Mouse (Mus musculus) embryonic facial prominence, embryonic 10.5 days (tissue): Measurements from ENCODE around the gene Trip4. TPM values are rescaled to one million over a fixed set of nuclear protein-coding genes. Genes with fewer than 3 reads are reported as not detected.

Experiments used
- DNase-seq: peaks from one replicate; pipeline ENCODE4 v3.0.0-alpha.2; 2017; ENCODE audit warnings: low spot score
- H3K27ac ChIP-seq: fragments of 300-500 bp; sonication (generic); replicated peaks from 2 replicates; pipeline ENCODE4 v1.5.1; 2016; ENCODE audit warnings: mild to moderate bottlenecking
- H3K27me3 ChIP-seq: fragments of 300-500 bp; sonication (generic); replicated peaks from 2 replicates; pipeline ENCODE4 v1.6.1; 2016; ENCODE audit warnings: low read depth, mild to moderate bottlenecking; ENCODE audit not compliant: poor library complexity, severe bottlenecking
- H3K36me3 ChIP-seq: fragments of 300-500 bp; sonication (generic); replicated peaks from 2 replicates; pipeline ENCODE4 v1.6.1; 2016; ENCODE audit warnings: mild to moderate bottlenecking, moderate library complexity
- H3K4me1 ChIP-seq: fragments of 300-500 bp; sonication (generic); 2 replicates; pipeline ENCODE4 v1.6.1; 2016
- H3K4me3 ChIP-seq: fragments of 300-500 bp; sonication (generic); 2 replicates; pipeline ENCODE4 v1.5.1; 2016; ENCODE audit warnings: mild to moderate bottlenecking, moderate library complexity
- H3K9me3 ChIP-seq: fragments of 300-500 bp; sonication (generic); 2 replicates; pipeline ENCODE4 v1.6.1; 2016; ENCODE audit warnings: mild to moderate bottlenecking
- WGBS: fragments of 180-500 bp; shearing (Covaris S2); methylation state at CpG from one replicate; pipeline ENCODE4 v1.1.7; 2016; 5-methylcytosine and 5-hydroxymethylcytosine counted together
- polyA plus RNA-seq: library from polyadenylated mRNA; unstranded; fragments of >200 nt; fragmentation: Nextera tagmentation; extraction: Ambion mirVana; gene quantifications from 2 replicates; pipeline ENCODE4 v1.2.1, GENCODE M21; 2016

The Trip4 gene
- polyA plus RNA-seq, 1 experiment from 2014 or later, result 34.1 TPM

- no peaks in the 10 kb centered on the region for H3K9me3 ChIP-seq
- no peak for DNase-seq
- H3K27ac ChIP-seq, result no peak overlapping the region
- peaks cover 11% of the 10 kb centered on the region for H3K36me3 ChIP-seq
- no peak overlapping the region for H3K4me3 ChIP-seq
- H3K27me3 ChIP-seq, result no peaks in the 10 kb centered on the region
- 68% methylated on average over 2 of the region's 2 CpGs for WGBS
- peaks cover 14% of the 10 kb centered on the region for H3K4me1 ChIP-seq
These were observed 76.6 kb downstream of the Trip4 start for GRCm38 (mm10) chr9:65832041-65832440.

DNA sequence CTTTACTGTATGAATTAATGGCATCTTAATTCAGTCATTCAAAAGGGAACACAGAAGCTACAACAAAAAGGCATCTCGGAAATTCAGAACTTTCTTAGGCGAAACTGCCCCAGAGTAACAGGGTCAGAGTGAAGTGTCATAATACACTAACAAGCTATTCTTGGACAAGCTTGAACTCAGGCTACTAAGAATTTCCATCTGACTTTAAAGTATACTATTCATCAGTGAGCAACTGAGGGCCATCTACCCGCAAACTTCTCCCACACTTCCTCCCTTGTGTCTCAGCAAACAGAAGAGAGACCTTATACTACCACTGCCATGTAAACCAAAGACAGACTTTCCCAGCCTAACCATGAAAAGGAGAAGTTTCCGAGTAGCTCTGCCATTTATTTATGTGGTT lies 77.4 kb downstream of the Trip4 start:
- Histone ChIP-seq H3K27me3 (no peaks in the 10 kb centered on the region), H3K4me3 (no peak overlapping the region), H3K36me3 (peaks cover 8% of the 10 kb centered on the region), H3K9me3 (no peaks in the 10 kb centered on the region), H3K4me1 (peaks cover 19% of the 10 kb centered on the region), H3K27ac (no peak overlapping the region)
- DNase-seq, result no peak
- 72% methylated on average over 4 of the region's 4 CpGs for WGBS

GRCm38 (mm10) chr9:65830255-65830654 lies 78.3 kb downstream of the Trip4 start:
- DNase-seq, result no peak
- H3K9me3 ChIP-seq, result no peaks in the 10 kb centered on the region
- peaks cover 28% of the 10 kb centered on the region for H3K4me1 ChIP-seq
- no peak overlapping the region for H3K4me3 ChIP-seq
- H3K36me3 ChIP-seq, result peaks cover 5% of the 10 kb centered on the region
- H3K27ac ChIP-seq, result no peak overlapping the region
- 84% methylated on average over 4 of the region's 4 CpGs for WGBS
- no peaks in the 10 kb centered on the region for H3K27me3 ChIP-seq

- DNase-seq, result peak; percentile 47
- Histone ChIP-seq H3K9me3 (no peaks in the 10 kb centered on the region), H3K36me3 (no peaks in the 10 kb centered on the region), H3K27me3 (no peaks in the 10 kb centered on the region), H3K4me1 (peaks cover 35% of the 10 kb centered on the region), H3K4me3 (no peak overlapping the region), H3K27ac (no peak overlapping the region)
- WGBS, result 76% methylated on average over 2 of the region's 2 CpGs
These were observed 79.2 kb downstream of the Trip4 start for GRCm38 (mm10) chr9:65829410-65829809.

DNA sequence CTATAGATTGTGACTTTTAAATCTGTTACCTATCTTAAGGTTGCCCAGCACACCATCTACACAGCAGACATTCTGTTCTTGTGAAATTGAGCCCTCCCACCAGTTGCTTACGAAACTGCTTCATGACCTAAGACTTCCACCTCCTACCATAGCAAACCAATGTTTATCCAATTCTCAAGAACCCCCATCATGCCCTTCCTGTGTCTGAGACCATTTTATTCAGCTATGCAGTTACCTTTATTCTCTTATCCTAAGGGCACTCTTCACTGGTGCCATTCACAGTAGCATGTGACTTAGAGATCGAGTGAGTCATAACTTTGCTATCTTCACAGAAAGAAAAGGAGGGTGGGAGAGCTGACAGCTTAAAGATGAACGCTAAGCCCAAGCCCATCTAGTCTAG lies 80.1 kb downstream of the Trip4 start:
- WGBS, result 47% methylated on average over 3 of the region's 3 CpGs
- no peaks in the 10 kb centered on the region for H3K27me3 ChIP-seq
- H3K36me3 ChIP-seq, result no peaks in the 10 kb centered on the region
- H3K4me3 ChIP-seq, result peak overlapping the region; percentile 92
- H3K4me1 ChIP-seq, result peaks cover 44% of the 10 kb centered on the region
- DNase-seq, result no peak
- H3K9me3 ChIP-seq, result no peaks in the 10 kb centered on the region
- peak overlapping the region; percentile 99 for H3K27ac ChIP-seq

- peak overlapping the region; percentile 99 for H3K27ac ChIP-seq
- peak overlapping the region; percentile 92 for H3K4me3 ChIP-seq
- H3K4me1 ChIP-seq, result peaks cover 47% of the 10 kb centered on the region
- under 1% methylated on average over 13 of the region's 13 CpGs for WGBS
- no peaks in the 10 kb centered on the region for H3K9me3 ChIP-seq
- H3K36me3 ChIP-seq, result no peaks in the 10 kb centered on the region
- no peaks in the 10 kb centered on the region for H3K27me3 ChIP-seq
- no peak for DNase-seq
These were observed 80.6 kb downstream of the Trip4 start for GRCm38 (mm10) chr9:65828016-65828403.

- WGBS, result under 1% methylated on average over 74 of the region's 76 CpGs
- Histone ChIP-seq H3K36me3 (no peaks in the 10 kb centered on the region), H3K9me3 (no peaks in the 10 kb centered on the region), H3K27me3 (no peaks in the 10 kb centered on the region), H3K4me3 (peak within 1 kb of the TSS; percentile 92), H3K27ac (peak within 1 kb of the TSS; percentile 99), H3K4me1 (peaks cover 47% of the 10 kb centered on the region)
- DNase-seq, result peak; percentile 95
These were observed 81.1 kb downstream of the Trip4 start, which contains the start of gene Zfp609 for GRCm38 (mm10) chr9:65827344-65828015. TSS of gene Zfp609 (minus strand) at chr9:65827564.

DNA sequence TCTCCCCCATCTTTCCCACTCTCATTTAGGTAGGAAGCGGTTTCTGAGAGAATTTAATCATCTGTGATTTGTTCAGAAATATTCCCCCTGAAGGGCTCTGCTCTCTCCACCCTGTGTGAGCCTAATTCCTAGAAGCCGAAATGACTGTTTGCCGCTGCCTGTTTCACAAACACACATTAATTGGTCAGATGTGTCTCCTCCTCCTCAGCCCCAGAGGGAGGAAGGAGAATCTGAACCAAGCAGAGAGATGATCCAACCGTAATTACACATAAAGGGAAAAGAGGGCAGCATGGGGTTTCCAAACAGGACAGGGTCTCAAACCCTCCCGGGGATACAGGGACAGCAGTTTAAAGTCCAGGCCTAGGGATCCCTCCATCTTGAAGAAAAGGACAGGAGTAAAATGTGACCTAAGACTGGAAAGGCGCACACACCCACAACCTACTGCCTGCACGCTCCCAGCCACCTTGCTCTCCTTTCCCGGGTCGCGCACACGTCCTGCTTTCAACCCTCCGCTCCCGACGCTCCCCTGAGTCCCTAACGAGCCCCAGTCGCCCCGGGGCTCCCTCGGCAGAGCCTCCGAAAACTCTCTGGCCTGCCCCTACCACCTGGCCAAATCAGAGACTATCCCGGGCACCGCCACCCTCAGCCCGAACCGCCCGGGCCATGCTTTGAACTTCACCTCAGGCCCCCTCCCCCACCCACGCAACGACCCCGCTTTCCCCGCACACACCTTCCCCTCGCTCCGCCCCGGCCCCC lies 81.8 kb downstream of the Trip4 start:
- H3K27me3 ChIP-seq, result no peaks in the 10 kb centered on the region
- peak overlapping the region; percentile 92 for H3K4me3 ChIP-seq
- peaks cover 45% of the 10 kb centered on the region for H3K4me1 ChIP-seq
- no peak for DNase-seq
- 1% methylated on average over 31 of the region's 31 CpGs for WGBS
- H3K9me3 ChIP-seq, result no peaks in the 10 kb centered on the region
- H3K36me3 ChIP-seq, result no peaks in the 10 kb centered on the region
- H3K27ac ChIP-seq, result peak overlapping the region; percentile 99

DNA sequence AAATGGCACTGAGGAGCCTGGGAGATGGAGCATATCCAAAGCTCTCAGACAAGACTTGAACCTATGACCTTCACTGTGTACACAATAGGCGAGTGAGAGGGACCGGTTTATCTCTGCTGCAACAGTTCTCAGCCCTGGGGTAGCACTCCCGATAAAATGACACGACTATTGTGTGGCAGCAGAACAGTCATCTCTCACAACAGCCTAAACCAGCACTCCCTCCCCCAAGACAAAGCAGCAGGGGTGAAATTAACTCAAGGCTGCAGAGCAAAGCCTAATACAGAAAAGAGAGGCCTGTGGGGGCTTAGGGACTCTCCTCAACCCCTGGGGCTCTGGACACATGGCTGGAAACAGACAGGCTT lies 82.4 kb downstream of the Trip4 start:
- Histone ChIP-seq H3K27me3 (no peaks in the 10 kb centered on the region), H3K36me3 (no peaks in the 10 kb centered on the region), H3K4me1 (peaks cover 43% of the 10 kb centered on the region), H3K27ac (peak overlapping the region; percentile 99), H3K9me3 (no peaks in the 10 kb centered on the region), H3K4me3 (peak overlapping the region; percentile 92)
- DNase-seq, result peak; percentile 47
- under 1% methylated on average over 4 of the region's 4 CpGs for whole genome bisulfite sequencing

DNA sequence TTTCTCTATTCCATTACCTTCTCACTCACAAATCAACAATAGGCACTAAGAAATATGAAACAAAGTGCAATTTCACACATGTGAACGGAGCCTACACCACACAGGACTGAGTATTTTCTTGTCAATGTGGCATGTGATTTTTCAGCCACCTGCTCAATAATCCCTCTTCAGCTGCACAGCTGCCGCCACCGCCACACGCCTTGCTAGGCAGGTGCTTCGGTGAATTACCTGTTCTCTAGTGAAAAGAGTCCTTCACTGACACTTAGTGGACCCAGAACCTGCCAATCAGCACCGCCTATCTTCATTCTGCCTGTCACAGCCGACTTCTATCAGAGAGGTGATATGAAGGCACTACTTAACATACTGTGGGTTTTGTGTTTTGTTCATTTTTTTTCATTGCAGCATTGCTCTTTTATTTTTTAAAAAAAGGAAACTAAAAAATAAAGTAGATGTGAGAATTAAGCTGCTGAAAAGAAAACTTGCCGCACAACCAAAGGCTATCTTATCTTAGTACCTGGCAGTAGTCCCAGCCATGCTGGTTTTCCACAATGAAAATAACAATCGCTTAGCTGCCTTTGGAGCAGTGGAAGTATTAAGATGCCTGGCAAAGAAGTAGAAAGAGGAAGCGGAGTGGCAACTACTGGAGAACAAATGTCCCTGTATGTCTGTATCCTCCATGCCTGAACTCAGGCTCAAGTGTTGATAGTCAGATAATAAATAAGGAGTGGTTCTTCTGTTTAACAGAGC lies 84.7 kb downstream of the Trip4 start:
- no peaks in the 10 kb centered on the region for H3K9me3 ChIP-seq
- no peaks in the 10 kb centered on the region for H3K36me3 ChIP-seq
- H3K27ac ChIP-seq, result no peak overlapping the region
- H3K4me3 ChIP-seq, result no peak overlapping the region
- no peak for DNase-seq
- H3K27me3 ChIP-seq, result no peaks in the 10 kb centered on the region
- peaks cover 43% of the 10 kb centered on the region for H3K4me1 ChIP-seq
- 78% methylated on average over 10 of the region's 10 CpGs for WGBS

DNA sequence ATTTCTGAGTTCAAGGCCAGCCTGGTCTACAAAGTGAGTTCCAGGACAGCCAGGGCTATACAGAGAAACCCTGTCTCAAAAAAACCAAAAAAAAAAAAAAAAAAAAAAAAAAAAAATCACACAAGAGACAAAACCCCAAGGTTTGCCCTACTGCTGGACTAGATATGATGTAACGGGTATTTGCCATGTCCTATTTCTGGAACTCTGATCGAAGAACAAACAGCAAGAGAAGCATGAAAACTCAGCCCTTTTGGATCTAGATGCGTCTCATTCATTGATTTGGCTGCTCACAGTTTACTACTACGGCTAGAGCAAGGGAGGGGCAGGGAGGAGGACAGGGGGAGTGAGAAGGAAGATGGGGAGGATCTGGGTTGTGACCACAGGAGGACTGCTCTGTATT lies 86.6 kb downstream of the Trip4 start:
- DNase-seq, result no peak
- Histone ChIP-seq H3K36me3 (peaks cover 10% of the 10 kb centered on the region), H3K27ac (no peak overlapping the region), H3K9me3 (no peaks in the 10 kb centered on the region), H3K4me3 (no peak overlapping the region), H3K4me1 (peaks cover 33% of the 10 kb centered on the region), H3K27me3 (no peaks in the 10 kb centered on the region)
- WGBS, result 87% methylated on average over 4 of the region's 4 CpGs

DNA sequence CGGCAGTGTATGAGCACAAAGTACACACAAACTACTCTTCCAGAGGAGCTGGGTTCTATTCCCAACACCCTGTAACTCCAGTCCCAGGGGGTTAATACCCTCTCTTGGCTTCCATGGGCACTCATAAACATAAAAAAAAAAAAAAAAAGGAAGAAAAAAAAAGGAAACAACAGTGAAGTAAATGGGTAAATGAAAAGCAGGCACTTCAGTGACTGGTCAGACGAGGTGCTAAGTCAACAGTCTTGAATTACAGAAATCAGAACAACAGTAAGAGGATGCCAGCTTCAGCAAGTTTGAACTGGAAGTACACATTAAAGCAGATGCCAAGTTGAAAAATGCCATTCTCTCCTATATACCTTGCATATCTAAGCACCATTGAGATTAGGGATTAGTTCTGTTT lies 88.3 kb downstream of the Trip4 start:
- DNase-seq, result no peak
- Histone ChIP-seq H3K4me1 (peaks cover 19% of the 10 kb centered on the region), H3K9me3 (peaks cover 9% of the 10 kb centered on the region; the same call in 1 of the 2 replicates), H3K27me3 (no peaks in the 10 kb centered on the region), H3K36me3 (peaks cover 27% of the 10 kb centered on the region), H3K27ac (no peak overlapping the region), H3K4me3 (no peak overlapping the region)
- WGBS, result 77% methylated on average over 2 of the region's 2 CpGs
